Mouse (Mus musculus) v-Abl transformed pro-B cells (cell line): ENCODE data around the gene Rnf20.

ENCODE experiments used
- in situ Hi-C, 2 experiments: fragments of 400-800 bp; cut with MboI; formaldehyde crosslinking; loops; one replicate each; pipeline ENCODE4 v1.15.1; 2025; ENCODE audit not compliant: unreplicated experiment in 2 of 2

The Rnf20 gene

GRCm38 (mm10) chr4:49631319-49632138 lies at the start of gene Rnf20:
TSS of gene Rnf20 (plus strand) at chr4:49632006.
- in situ Hi-C loops = loop anchor here (5.0 to 25.0 kb wide), 6 partner anchors 109 to 1594 kb away; partner anchors contain the start of genes Mrpl50 (in 2 of the 2), Zfp189 (in 2 of the 2), Erp44 (in 1 of the 2) and Invs (in 1 of the 2)

- in situ Hi-C loops = no loop called here
These were observed 47.6 kb upstream of the Rnf20 start for GRCm38 (mm10) chr4:49583965-49584831.

GRCm38 (mm10) chr4:49585524-49586101 lies 46.2 kb upstream of the Rnf20 start:
- in situ Hi-C loops = no loop called here

GRCm38 (mm10) chr4:49586811-49587210 lies 45.0 kb upstream of the Rnf20 start:
- in situ Hi-C loops = no loop called here

- in situ Hi-C loops = no loop called here
These were observed 41.7 kb upstream of the Rnf20 start for GRCm38 (mm10) chr4:49590152-49590551.

GRCm38 (mm10) chr4:49596846-49597182 lies 35.0 kb upstream of the Rnf20 start:
- in situ Hi-C loops = no loop called here

- in situ Hi-C loops = no loop called here
These were observed 34.4 kb upstream of the Rnf20 start, which contains the start of gene Tmem246 for GRCm38 (mm10) chr4:49597183-49598100. TSS of gene Tmem246 (minus strand) at chr4:49597876.

- in situ Hi-C loops = no loop called here
These were observed 28.6 kb upstream of the Rnf20 start for GRCm38 (mm10) chr4:49603161-49603560.

- in situ Hi-C loops = no loop called here
These were observed 27.7 kb upstream of the Rnf20 start for GRCm38 (mm10) chr4:49604016-49604546.

GRCm38 (mm10) chr4:49604616-49605015 lies 27.2 kb upstream of the Rnf20 start:
- in situ Hi-C loops = no loop called here

GRCm38 (mm10) chr4:49605459-49605858 lies 26.3 kb upstream of the Rnf20 start:
- in situ Hi-C loops = no loop called here

- in situ Hi-C loops = no loop called here
These were observed 14.9 kb upstream of the Rnf20 start for GRCm38 (mm10) chr4:49616924-49617323.

GRCm38 (mm10) chr4:49619861-49620260 lies 11.9 kb upstream of the Rnf20 start:
- in situ Hi-C loops = loop anchor here in 1 of 2 experiments (10.0 kb wide), 1 partner anchor 295 kb away; no protein-coding TSS in a partner anchor

GRCm38 (mm10) chr4:49622272-49622671 lies 9.5 kb upstream of the Rnf20 start:
- in situ Hi-C loops = loop anchor here in 1 of 2 experiments (10.0 kb wide), 1 partner anchor 297 kb away; no protein-coding TSS in a partner anchor

GRCm38 (mm10) chr4:49623916-49624315 lies 7.9 kb upstream of the Rnf20 start:
- in situ Hi-C loops = loop anchor here in 1 of 2 experiments (10.0 kb wide), 1 partner anchor 299 kb away; no protein-coding TSS in a partner anchor

- in situ Hi-C loops = loop anchor here (5.0 to 25.0 kb wide), 9 partner anchors 53 to 1588 kb away; partner anchors contain the start of genes Erp44 (in 1 of the 2), Invs (in 1 of the 2), Nr4a3 (in 1 of the 2) and Tex10 (in 1 of the 2)
These were observed 6.8 kb upstream of the Rnf20 start for GRCm38 (mm10) chr4:49624969-49625368.

GRCm38 (mm10) chr4:49626973-49627372 lies 4.8 kb upstream of the Rnf20 start:
- in situ Hi-C loops = loop anchor here (5.0 to 25.0 kb wide), 9 partner anchors 55 to 1590 kb away; partner anchors contain the start of genes Erp44 (in 1 of the 2), Invs (in 1 of the 2), Nr4a3 (in 1 of the 2) and Tex10 (in 1 of the 2)

GRCm38 (mm10) chr4:49628941-49629340 lies 2.9 kb upstream of the Rnf20 start:
- in situ Hi-C loops = loop anchor here (5.0 to 25.0 kb wide), 9 partner anchors 57 to 1592 kb away; partner anchors contain the start of genes Erp44 (in 1 of the 2), Invs (in 1 of the 2), Nr4a3 (in 1 of the 2) and Tex10 (in 1 of the 2)

- in situ Hi-C loops = loop anchor here (5.0 to 25.0 kb wide), 6 partner anchors 110 to 1595 kb away; partner anchors contain the start of genes Mrpl50 (in 2 of the 2), Zfp189 (in 2 of the 2), Erp44 (in 1 of the 2) and Invs (in 1 of the 2)
These were observed 304 bp downstream of the Rnf20 start for GRCm38 (mm10) chr4:49632139-49632481.
